Mouse (Mus musculus): ENCODE measurements around the gene Wdr6.

DNA sequence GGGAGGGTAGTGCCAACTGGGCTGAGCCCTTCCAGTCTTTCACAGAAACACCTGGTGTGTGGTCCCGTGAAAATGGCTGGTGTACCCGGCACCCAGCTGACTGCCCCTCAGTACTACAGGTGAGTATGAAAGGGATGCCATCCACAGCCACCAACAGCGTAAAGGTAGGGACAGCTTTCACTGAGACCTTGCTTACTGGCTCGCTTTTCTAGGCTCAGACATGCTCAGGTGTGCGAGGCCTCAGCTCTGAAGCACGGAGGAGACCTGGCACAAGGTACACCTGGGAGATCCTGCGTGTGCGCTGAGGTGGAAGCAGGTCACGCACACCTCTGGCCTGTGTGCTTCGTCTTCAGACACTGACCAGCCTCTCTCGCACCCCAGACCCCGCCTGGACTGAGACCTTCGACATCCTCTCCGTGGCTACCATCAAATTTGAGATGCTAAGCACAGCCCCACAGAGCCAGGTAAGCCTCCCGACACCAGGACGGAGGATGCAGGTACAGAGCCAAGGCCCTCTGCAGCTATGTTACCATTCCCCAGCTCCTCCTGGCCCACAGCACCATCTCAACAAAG is 7.1 kb downstream of the Wdr6 start:
- TF ChIP-seq CTCF (IDR thresholded peaks at IDR 0.05; ENCODE audit: low read depth, low read length), result no peak
- no peak for TF ChIP-seq POLR2A (IDR thresholded peaks at IDR 0.05; ENCODE audit: borderline replicate concordance, low read depth, low read length)

All from bone marrow macrophage, adult 2 months (primary cell).